Mouse (Mus musculus) MEL-GATA-1-ER (cell line): ENCODE measurements around the gene Olfr645.

Source experiments
- DNase-seq: peaks from one replicate; pipeline ENCODE4 v3.0.0-alpha.2; 2012; ENCODE audit warnings: low read depth; ENCODE audit errors: extremely low read depth

Olfr645 gene

DNA sequence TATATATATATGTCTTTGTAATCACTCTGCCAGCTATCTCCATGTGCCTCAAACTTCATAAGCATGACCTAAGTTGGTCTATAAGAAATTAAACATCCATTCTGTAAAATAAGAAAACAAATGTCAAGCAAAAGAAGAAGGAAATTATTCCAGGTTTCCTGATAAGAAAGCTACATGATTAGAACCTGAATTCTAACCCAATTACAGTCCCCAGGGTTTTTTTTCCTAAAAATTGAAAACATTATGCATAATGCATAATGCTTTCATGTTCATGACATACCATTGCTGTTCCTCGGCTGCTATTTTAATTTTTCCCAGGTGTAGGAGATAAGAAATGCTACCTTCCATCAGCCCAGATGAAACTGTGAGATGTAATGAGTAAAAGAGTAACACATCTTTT lies at the start of gene Olfr645:
Gene Olfr645 (minus strand): TSS at position 101 of the 400 bp plus-strand sequence.
- no peak for DNase-seq

DNA sequence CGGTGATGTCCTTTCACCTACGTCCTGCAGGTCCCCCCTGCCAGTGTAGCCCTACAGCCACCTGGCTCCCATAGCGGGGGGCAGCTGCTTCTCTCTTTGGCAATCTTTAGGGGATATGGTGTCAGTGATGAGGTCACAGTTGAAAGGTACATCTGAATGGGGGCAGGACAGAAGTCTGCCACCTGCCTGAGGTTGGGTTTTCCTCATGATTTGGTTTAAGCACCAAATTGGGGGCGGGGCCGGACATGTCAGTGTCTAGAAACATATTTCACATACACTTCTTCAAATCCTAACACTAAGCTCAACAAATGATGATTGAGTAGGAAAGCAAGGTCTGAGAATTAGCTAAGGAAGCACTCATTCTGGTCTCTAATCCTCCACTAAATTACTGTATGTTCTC lies 44.5 kb upstream of the Olfr645 start, which contains the start of gene Ubqln5:
Gene Ubqln5 (minus strand): TSS at position 101 of the 400 bp plus-strand sequence.
- DNase-seq = no peak

- DNase-seq = no peak
Observed at GRCm38 (mm10) chr7:104104757-104104972, 19.4 kb upstream of the Olfr645 start, which contains the start of gene Olfr646. Gene Olfr646 (plus strand): TSS chr7:104104873.

DNA sequence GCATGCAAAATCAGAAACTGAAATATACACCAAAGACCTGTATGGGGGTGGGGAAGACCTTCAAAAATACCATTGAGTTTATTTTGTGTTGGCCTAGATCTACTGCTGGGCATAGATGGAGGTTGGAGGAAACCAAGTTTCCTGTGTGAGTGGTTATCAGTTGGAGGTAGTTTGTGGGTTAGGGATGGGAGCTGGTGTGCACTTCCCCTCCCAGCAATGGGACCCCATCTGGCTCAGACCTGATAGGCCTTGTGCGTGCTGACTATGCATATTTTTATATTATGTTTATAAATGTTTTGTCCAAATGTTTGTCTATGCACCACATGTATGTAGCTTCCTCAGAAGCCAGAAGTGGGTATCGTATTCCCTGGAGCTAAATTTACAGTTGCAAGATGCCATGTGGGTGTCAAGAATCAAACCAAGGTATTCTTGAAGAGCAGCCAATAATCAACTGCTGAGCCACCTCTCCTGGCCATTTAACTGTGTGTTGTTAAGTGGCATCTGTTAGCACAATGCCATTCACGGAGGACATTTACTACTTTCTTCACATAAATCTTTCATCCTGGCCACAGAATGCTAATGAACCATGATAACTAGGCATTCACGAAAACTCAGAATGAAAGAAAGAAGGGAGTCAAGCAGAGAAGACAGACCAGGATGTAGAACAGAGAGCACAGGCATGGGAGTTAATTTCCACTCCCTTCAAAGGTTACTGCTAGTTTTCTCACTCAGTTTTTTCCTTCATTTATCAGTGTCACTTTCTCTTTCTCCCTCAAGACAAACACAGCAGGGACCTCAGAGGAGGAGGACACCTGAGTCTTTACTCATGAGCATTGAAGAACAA lies 18.9 kb upstream of the Olfr645 start:
- peak; percentile 81 for DNase-seq

- no peak for DNase-seq
Observed at GRCm38 (mm10) chr7:104071769-104072168, 13.5 kb downstream of the Olfr645 start, which contains the start of gene Olfr644. Gene Olfr644 (minus strand): TSS chr7:104071869.

DNA sequence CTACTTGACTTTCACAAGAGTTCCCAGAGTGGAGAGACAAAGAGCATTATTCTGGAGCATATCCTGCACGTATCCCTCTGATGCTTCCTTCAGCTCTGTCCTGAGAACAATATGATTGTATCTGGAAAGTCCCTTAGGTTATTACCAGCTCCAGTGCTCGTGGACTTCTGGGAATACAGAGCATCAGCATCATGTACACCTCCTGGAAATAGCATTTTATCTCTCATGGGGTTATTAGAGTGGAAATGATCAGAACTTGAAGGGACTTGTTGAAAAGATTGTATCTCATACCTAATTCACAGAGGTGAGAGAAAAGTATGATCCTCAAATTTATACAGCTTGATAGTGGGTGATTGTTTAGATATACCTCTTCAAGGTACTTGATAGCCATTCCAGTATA lies 23.9 kb downstream of the Olfr645 start, which contains the start of gene 4930516K23Rik:
Gene 4930516K23Rik (minus strand): TSS at position 101 of the 400 bp plus-strand sequence.
- no peak for DNase-seq

GRCm38 (mm10) chr7:104059215-104059614 lies 26.1 kb downstream of the Olfr645 start:
- no peak for DNase-seq

DNA sequence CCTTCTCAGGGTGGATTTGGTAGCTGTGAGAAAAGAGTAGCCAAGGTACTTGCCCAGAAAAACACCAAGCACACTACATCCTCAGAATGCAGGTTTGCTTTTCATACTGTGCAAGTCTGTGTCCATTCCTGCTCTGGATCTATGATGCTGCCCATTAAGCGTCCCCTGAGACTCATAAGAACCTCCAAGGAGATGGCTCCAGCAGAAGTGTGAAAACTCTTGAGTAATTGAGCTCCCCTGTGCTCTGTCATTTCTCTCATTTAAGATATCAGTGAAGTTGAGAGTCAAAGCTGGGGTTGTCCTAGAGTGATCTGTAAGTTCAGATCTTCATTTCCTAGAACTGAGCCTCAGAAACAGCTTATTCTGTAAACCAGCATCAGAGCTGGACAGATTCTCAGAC lies 32.7 kb downstream of the Olfr645 start, which contains the start of gene Olfr642:
Gene Olfr642 (minus strand): TSS at position 101 of the 400 bp plus-strand sequence.
- DNase-seq = no peak

GRCm38 (mm10) chr7:104050745-104051144 lies 34.5 kb downstream of the Olfr645 start:
- DNase-seq = no peak

DNA sequence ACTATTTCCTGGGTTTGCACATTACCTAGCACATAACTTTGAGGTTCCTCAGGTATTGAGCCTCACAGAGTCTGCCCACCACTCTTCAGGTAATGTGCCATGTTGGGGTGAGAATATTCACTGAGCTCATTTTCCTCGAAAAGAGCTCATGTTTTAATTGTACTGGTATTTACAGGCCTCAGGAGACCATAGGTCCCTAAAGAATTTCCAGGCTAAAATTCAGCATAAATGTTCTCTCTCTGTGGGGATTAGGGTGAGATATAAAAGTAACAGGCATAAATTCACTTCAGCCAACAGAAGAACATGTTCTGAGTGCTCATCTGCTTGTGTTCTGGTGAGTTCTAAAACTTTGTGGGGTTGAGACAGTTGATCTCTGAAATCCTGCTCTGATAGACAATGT lies 50.1 kb downstream of the Olfr645 start, which contains the start of gene Olfr641:
Gene Olfr641 (plus strand): TSS at position 301 of the 400 bp plus-strand sequence.
- DNase-seq = no peak
